Mouse (Mus musculus) G1E (cell line): ENCODE results near the gene Large2.

ENCODE experiments used
- CTCF ChIP-seq: IDR thresholded peaks from 2 replicates; pipeline ENCODE4 v1.5.1; 2012; ENCODE audit warnings: low read depth, low read length, inconsistent platforms, mixed read lengths
- GATA1 ChIP-seq: IDR thresholded peaks from 2 replicates; pipeline ENCODE4 v1.6.1; 2012; ENCODE audit warnings: borderline replicate concordance, low read length, inconsistent platforms, mixed read lengths
- GATA2 ChIP-seq: IDR thresholded peaks from 2 replicates; pipeline ENCODE4 v1.6.1; 2012; ENCODE audit warnings: low read depth, low read length, inconsistent platforms, borderline replicate concordance
- POLR2AphosphoS5 ChIP-seq: IDR thresholded peaks from 2 replicates; pipeline ENCODE4 v1.6.1; 2012; ENCODE audit warnings: low read depth, low read length, inconsistent platforms; ENCODE audit not compliant: insufficient replicate concordance
- TAL1 ChIP-seq: conservative IDR thresholded peaks from 2 replicates; pipeline ENCODE4 v1.6.1; 2012; ENCODE audit warnings: low read depth, low read length, inconsistent platforms, mixed read lengths

- TF ChIP-seq CTCF = no peak
- no peak for TF ChIP-seq GATA1
- TF ChIP-seq TAL1 = no peak
- no peak for TF ChIP-seq POLR2AphosphoS5
- TF ChIP-seq GATA2 = no peak
Observed at GRCm38 (mm10) chr2:92388891-92389641, 14.4 kb upstream of the Large2 start.
